Mouse (Mus musculus): ENCODE measurements around the gene Cep68.
"Not testable (repeated sequence)": the region's sequence is repeated elsewhere in the genome, so short reads cannot be mapped to it uniquely, and the experiment has no call there.

Cep68 gene

DNA sequence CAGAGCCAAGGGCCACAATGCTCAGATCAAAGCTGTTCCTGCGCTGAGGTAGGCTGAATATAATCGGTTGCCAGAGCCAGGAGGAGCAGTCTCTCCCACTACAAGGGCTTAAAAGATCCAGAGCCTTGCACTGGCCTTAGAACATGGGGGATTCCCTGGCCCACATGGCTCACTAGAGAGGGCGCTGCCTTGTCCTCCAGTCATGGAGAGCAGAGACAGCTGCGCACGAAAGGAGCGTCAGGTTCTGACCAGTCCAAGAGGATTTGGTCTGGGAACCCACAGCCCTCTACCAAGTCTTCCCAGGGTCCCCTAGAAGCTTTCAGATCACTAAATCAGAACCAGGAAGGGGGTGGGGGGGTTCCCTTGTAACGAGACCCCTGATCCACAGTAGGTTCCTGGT, 7.9 kb downstream of the Cep68 start:
- no peak for DNase-seq

DNA sequence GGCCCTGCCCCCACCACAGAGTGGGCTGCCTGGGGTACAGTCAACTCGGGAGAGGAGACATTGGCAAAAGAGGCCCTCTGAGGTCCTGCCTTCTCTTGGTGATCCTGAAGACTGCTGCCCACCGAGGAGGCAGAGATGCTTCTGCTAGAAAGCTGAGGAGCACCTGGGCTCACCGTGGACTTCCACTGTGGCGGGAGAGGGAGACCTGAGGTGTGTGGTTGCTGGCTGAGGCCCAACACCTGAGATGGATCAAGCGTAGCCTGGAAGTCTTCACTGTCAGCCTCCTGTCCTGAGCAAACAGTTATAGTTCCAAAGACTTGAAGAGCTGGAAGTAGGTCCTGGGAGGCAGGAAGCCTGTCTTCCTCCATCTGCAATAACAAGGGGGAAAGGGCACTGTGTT, 8.9 kb downstream of the Cep68 start:
- no peak for DNase-seq

DNA sequence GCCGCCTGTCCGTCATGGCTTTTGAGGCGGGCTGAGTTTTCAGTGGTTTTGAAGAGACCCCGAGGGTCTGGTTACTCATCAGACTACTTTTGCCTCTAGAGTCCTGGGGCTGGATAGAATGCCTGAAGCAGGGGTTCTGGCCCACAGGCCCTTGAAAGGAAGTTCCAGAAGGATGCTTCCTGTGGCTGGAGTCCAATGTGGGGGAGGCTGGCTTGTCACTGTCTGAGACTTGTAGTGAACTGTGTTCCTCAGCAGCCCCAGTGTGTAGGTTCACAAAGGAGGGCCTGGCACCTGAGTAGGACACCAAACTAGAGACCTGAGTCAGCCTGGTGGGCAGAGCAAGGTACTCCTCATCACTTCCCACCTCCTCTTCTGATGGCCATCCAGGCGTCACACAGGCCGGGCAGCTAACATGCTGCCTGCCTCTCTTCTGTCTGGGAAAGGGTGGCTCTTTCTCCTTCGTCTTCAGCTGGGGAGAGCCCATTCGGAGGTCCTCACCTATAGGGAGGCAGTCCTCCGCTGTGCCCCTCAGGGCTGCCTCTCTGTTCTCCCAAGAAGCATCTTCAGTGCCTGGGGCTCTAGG, 9.9 kb downstream of the Cep68 start:
- DNase-seq = no peak

DNA sequence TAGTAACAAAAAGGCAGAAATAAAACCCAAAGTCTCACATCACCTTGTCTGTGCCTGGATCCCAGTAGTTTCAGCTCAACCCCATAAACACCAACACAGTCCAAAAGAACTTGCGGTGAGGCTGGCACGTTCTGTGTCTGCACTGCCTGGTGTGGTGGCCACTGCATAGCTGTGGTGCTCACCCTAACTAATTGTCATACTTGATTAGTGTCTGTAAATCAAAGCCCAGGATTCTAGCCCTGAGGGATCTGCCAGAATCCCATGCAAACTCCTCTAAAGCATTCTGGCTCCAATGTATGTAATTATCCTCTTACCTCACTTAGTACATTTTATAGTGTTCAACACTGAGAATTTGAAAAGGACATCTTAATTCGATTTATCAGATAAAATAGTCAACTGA, 11.3 kb downstream of the Cep68 start:
- DNase-seq = no peak

DNA sequence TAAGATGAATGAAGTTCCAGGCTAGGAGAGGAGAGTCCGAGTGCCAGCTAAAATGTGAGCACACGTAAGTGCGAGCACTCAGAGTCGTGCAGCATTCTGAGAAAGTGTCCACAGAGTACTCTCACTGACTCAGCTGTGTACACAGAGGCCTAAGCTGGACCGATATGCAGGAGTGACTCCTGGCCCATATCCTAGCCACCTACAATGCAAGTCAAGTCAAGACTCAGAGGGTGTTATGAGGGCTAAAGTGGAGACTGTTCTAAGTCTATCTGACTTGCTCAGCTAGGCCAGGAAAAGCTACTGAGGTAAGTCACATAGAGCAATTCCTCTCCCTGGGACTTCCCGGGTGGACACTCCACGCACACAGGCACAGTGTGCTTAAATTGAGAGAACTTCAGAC, 12.2 kb downstream of the Cep68 start:
- no peak for DNase-seq

DNA sequence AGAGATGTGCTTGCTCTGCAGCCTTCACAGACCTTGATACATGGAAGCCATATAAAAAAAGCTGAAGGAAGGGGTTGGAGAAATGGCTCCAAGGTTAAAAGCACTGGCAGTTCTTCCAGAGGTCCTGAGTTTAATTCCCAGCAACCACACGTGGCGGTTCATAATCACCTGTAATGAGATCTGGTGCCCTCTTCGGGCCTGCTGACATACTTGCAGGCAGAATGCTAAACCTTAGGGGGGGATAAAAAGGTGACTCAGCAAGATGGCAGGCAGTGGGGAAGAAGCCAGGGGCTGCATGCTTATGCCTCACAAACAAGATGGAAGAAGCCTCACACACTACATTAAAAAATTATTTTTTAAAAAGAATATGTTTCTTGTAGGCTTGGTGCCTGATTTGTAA, 15.0 kb downstream of the Cep68 start:
- no peak for DNase-seq

DNA sequence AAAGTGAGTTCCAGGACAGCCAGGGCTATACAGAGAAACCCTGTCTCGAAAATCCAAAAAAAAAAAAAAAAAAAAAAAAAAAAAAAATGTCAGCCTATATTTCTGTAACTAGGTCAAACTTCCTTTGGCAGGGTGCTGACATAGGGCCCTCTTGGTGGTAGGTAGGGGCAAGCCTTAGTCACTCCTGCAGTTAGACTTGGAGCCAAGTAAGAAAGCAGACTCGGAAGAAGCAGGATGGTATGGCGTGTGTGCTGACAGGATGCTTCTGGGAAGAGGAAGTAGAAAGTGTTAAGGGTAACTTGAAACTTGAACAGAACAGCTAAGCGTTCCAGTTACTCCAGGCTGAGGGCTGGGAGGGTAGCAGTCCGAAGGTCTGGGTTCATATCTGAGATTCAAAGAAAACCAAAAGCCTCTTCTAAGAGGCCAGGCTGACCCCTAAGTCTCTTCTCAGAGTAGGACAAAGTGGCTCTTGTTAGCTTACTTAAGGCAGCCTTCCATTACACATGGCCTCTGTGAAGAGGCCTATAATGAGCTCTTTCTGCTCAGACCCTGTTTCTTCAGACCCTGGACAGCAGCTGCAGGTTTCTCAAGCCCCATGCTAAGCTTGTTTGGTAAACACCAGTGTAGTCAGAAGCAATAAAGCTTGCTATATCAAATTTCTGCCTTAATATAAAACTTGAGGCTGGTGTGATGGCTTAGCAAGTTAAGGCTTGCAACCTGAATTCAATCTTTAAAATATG, 17.0 kb downstream of the Cep68 start:
- DNase-seq = no peak

DNA sequence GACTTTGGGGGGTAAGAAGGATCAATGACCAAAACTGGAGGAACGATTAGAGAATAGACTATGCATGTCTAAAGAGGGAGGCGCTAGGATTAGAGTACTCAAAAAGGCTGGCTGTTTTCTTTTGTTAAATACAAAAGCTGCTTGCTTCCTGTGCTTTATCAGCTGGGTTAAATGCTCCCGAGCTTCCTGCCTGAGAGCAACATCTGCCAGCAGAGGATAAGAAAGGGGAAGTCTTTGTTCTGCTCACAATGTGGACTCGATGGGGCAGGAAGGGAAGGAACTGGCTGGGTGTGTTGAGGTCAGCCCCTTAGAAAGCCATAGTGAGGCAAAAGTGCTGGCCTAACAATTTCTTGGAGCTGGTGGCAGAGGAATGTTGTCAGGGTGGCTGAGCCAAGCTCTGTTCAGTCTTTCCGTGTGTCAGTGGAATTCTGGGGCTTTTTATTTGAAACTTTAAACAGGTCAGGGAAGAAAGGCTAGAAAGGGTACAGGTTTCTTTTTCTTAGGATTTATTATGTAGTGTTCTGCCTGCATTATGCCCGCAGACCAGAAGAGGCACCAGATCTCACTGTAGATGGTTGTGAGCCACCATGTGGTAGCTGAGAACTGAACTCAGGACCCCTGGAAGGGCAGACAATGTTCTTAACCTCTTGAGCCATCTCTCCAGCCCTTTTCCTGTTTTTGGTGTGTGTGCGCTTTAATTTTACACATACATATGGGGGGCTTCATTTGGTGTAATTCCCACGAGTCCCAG, 17.9 kb downstream of the Cep68 start:
- DNase-seq = no peak

DNA sequence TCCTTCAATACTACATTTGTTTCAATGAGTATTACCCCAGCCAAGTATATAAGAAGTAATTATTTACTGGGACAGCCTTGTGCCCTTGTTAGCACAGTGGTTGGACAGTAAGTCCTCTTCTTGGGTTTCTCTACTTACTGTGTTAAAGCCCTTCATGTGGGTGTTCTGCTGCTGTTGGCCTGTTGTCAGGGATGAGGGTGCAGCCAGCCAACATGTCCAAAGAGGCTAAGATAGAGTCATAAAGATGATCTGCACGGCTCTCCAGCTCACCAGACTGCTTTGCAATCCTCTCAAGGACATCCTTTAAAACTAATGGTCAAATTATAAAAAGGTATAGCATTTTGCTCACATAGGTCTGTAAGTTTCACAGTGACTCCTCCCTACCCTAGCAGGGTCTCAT, 18.9 kb downstream of the Cep68 start:
- DNase-seq = no peak

DNA sequence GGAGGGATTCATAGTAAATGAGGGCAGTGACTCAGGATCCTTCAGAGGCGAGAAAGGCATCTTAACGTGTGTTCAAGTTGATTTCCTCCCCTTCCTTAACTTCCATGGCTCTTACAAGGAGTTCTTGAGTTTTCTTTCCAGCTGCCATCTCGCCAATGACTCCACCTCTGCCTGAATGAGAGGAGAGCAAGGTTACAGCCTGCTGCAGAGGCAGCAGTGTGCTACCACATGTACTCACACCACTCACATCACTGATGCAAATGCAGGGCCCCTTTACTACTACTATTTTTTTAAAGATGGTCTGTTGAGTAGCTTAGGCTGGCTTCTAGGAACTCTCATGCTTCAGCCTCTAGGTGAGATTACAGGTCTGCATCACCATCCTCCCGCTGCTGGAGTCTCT, 19.9 kb downstream of the Cep68 start:
- DNase-seq = no peak

DNA sequence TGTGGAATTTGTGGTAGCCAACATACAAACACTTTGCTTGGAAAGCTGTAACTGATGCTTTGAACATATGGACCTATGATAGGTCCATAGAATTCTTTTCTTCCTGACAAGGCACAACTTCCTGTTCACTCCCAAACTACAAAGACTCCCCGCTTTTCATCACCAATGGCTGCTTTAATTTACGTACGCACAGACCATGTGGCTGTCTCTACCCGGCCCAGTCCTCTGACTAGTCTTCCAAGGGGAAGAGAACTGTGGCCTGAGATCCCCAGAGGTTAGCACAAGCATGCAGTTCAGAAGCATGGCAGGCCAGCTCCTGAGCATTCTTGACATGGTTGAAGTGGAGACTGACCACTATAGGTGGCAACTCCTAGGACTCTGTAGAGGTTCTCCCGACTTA, 20.6 kb downstream of the Cep68 start:
- DNase-seq = no peak

DNA sequence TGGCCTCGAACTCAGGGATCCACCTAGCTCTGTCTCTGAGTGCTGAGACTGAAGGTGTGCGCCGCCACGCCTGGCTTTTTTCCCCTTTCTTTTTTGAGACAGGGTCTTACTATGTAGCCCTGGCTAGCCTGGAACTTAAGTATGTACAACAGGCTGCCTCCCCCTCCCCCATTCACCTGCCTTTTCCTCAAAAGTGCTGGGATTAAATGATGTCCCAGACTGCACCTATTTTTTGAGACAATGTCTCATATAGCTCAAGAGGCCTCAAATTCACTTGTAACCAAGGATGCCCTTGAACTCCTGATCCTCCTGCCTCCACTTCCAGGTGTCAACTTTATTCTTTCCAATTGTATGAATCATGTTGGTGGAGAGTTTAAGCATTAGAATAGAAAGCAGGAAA, 23.3 kb downstream of the Cep68 start:
- no peak for DNase-seq

DNA sequence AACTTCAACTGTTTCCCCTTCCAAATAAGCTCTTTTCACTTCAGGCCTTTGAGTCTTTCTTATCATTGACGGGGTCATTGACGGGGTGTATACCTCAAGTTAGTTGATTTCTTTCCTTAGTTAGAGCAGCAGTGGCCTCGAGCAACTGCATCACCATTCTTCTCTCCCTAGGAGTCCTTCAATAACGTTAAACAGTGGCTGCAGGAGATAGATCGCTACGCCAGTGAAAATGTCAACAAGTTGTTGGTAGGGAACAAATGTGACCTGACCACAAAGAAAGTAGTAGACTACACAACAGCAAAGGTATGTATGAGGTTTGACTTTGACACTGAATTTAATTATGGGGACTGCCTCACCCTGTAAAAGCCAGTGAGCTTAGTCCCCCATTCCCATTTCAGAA, 25.0 kb downstream of the Cep68 start:
- no peak for DNase-seq

DNA sequence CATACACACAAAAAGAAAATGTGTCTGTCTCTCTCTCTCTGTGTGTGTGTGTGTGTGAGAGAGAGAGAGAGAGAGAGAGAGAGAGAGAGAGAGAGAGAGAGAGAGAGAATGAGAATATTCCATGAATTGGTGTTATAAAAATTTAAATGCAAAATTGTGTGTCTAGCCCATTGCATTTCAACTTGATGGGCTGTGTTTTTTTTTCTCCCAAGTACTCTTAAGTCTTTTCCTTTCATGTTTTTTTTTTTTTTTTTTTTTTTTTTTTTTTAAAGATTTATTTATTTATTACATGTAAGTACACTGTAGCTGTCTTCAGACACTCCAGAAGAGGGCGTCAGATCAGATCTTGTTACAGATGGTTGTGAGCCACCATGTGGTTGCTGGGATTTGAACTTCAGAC, 27.6 kb downstream of the Cep68 start:
- not testable (repeated sequence) for DNase-seq

DNA sequence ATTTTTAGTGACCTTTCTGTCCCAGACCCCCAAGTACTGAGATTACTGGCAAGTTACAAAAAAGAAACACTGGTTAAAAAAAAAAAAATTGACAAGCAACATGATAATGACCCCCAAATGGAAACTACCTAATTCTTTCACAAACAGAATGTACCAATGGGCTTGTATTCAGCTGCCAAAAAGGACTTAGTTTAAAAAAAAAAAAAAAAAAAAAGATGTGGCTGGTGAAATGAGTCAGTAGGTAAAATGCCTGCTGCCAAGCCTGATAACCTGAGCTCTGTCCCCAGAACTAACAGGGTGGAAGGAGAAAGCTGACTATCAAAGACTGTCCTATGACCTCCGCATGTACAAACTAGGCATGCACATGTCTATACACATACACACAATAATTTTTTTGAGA, 32.0 kb downstream of the Cep68 start:
- no peak for DNase-seq

DNA sequence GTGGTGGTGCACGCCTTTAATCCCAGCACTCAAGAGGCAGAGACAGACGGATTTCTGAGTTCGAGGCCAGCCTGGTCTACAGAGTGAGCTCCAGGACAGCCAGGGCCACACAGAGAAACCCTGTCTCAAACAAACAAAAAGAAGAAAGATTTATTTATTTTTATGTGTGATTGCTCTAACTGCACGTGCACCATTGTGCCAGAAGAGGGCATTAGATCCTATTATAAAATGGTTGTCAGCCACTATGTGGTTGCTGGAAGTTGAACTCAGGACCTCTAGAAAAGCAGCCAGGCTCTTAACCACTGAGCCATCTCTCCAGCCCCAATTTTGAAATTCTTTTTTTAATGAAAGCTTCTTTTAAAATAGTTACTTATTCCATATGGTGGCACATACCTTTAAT, 32.8 kb downstream of the Cep68 start:
- DNase-seq = no peak

DNA sequence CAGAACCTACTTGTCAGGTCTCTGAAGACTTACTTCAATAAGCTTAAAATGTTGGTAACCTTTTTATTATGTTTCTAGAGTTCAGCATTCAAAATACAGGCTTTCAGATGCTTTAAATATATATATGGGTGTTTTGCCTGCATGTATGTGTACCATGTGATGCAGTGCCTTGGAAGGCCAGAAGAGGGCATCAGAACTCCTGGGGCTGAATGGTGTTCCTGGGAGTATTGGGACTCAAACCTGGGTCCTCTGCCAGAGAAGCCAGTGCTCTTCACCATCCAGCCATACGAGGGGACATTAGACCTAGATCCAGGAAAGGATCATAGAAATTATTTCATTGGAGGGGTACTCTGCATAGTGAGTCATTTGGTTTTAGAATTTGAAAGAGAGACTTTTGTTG, 34.5 kb downstream of the Cep68 start:
- peak in 1 of 2 experiments; percentile 29 for DNase-seq

DNA sequence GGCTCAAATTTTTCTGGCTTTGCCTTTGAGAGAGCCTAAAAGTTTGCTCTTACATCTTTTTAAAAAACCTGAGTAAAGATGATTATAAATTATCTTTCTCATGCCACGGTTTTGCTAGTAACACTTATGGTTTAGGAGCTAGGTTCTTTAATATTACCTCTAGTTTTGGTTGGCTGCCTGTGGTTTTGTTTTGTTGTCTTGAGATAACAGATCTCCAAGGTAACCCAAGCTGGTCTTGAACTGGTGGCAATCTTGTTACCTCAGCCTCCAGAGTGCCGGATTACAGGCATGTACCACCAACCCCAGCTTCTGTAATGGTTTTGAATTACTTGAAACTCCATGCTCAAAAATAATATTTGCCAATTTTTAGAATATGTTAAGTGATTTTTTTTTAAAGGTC, 37.4 kb downstream of the Cep68 start:
- no peak for DNase-seq

DNA sequence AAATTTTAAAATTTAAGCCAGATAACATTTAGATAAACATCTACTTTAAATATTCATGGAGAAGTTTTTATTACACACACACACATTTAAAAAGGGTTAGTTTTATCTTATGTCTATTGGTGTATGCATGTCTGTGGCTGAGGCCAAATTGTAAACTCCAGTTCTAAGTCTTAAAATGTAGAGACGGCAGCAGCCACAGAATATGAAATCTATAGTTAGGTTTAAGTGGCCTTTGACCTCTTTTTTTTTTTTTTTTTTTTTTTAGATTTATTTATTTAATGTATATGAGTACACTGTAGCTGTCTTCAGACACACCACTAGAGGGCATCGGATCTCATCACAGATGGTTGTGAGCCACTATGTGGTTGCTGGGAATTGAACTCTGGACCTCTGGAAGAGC, 41.6 kb downstream of the Cep68 start:
- no peak for DNase-seq

DNA sequence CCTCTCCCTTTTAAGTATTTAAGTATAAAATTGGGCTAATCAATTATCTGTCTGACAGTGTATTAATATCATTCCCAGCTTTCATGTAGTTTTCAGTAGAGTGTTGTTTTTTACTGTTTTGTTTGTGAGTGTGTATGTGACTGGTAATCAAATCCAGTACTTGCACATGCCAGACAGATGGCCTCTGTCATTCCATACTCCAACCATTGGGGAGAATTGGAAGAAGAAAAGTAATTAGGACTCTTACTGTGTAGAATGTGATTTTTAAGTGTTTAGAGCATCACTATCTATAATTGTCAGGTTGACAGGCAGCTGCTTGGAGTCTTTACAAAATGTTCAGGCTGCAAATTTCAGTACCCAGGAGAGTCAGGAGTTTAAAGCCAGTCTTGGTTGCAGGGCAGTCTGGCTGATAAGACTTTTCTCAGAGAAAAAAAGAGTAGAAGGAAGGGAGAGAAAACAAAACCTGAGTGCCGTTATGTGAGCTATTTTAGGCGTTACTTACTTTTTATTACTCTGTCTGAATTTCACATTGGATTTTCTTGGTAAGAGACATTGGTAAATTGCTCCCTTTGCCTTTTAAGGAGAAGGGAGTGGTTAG, 42.5 kb downstream of the Cep68 start:
- no peak for DNase-seq

DNA sequence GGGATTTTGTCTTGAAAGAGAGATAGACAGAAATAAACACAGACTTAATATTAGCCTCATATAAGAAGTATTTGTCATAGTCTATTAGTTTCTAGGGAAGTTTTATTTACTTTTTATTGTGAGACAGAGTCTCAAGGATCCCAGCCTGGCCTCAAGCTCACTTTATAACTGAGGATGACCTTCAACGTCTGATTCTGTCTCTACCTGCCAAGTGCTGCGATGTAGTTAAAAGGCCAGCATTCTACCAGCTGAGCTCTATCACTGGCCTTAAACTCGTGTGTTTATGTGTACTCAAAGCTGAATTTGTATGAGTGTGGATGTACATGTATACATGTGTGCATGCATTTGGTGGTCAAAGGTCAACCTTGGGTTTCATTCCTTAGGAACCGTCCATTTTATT, 43.7 kb downstream of the Cep68 start:
- no peak for DNase-seq

DNA sequence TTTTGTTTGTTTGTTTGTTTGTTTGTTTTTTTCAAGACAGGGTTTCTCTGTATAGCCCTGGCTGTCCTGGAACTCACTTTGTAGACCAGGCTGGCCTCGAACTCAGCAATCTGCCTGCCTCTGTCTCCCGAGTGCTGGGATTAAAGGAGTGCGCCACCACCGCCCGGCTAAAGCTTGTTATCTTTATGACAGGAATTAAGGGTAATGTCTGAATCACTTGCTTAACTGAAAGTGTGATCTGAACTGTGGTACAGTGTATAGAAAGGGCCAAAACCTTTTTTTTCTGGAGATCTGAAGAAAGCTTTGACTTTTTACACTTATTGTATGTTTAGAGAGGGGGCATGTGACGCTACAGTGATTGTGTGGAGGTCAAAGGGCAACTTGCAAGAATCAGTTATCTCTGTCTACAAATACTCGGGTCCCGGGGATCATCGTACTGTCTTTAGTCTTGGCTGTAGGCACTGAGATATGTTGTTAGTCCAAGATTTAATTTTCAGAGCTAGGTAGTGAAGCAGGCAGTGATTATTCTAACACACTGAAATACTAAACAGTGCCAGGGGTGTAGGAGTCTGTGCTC, 44.3 kb downstream of the Cep68 start:
- DNase-seq = no peak

DNA sequence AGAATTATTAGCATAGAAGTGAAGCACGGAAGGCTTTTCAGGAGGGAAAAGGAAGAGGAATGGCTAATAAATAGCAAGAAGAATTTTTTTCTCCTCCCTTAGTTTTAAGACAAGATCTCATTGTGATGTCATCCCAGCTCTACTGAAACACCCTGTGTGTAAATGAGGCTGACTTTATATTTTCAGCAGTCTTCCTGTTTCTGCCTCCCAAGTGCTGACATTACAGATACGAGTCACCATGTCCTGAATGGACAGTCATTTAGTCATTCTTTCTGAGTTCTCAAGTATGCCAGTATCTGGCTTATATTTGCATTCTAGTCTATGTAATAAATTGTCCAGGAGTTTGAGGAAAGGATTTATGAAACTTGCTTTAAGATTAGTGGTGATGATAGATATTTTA, 44.9 kb downstream of the Cep68 start:
- no peak for DNase-seq

Data from spleen, adult 18-20 months (tissue).